Mouse (Mus musculus): ENCODE data around the gene Naa80.
"Not testable (repeated sequence)": the region's sequence is repeated elsewhere in the genome, so short reads cannot be mapped to it uniquely, and the experiment has no call there.

The Naa80 gene

GRCm38 (mm10) chr9:107572327-107572662, 6.4 kb upstream of the Naa80 start:
- DNase-seq (ENCODE audit: low spot score in 2 of 2) = no peak

GRCm38 (mm10) chr9:107573774-107574173, 4.9 kb upstream of the Naa80 start:
- DNase-seq (ENCODE audit: low spot score in 2 of 2) = not testable (repeated sequence)

- DNase-seq (ENCODE audit: low spot score in 2 of 2) = peak; percentile 57 to 83
Observed at GRCm38 (mm10) chr9:107575579-107576356, 2.9 kb upstream of the Naa80 start.

- DNase-seq (ENCODE audit: low spot score in 2 of 2) = peak; percentile 82 to 83
Observed at GRCm38 (mm10) chr9:107576357-107577107, 2.2 kb upstream of the Naa80 start, which contains the start of gene Hyal1. Hyal1 (plus strand) TSS chr9:107576927.

- no peak for DNase-seq (ENCODE audit: low spot score in 2 of 2)
Observed at GRCm38 (mm10) chr9:107577871-107578270, 816 bp upstream of the Naa80 start.

- DNase-seq (ENCODE audit: low spot score in 2 of 2) = no peak
Observed at GRCm38 (mm10) chr9:107579023-107579900, 575 bp downstream of the Naa80 start.

GRCm38 (mm10) chr9:107580501-107581317, 2.0 kb downstream of the Naa80 start, which contains the start of gene Hyal3:
Hyal3 (plus strand) TSS chr9:107580818.
- peak; percentile 82 to 91 for DNase-seq (ENCODE audit: low spot score in 2 of 2)

- no peak for DNase-seq (ENCODE audit: low spot score in 2 of 2)
Observed at GRCm38 (mm10) chr9:107581584-107581983, 2.9 kb downstream of the Naa80 start.

- DNase-seq (ENCODE audit: low spot score in 2 of 2) = no peak
Observed at GRCm38 (mm10) chr9:107582509-107583062, 3.9 kb downstream of the Naa80 start.

GRCm38 (mm10) chr9:107583174-107583573, 4.5 kb downstream of the Naa80 start:
- no peak for DNase-seq (ENCODE audit: low spot score in 2 of 2)

GRCm38 (mm10) chr9:107586504-107586903, 7.8 kb downstream of the Naa80 start:
- DNase-seq (ENCODE audit: low spot score in 2 of 2) = no peak

GRCm38 (mm10) chr9:107586974-107587832, 8.5 kb downstream of the Naa80 start, which contains the start of gene Ifrd2:
Ifrd2 (plus strand) TSS chr9:107587642.
- DNase-seq (ENCODE audit: low spot score in 2 of 2) = peak; percentile 93 to 97

- DNase-seq (ENCODE audit: low spot score in 2 of 2) = no peak
Observed at GRCm38 (mm10) chr9:107587833-107588639, 9.3 kb downstream of the Naa80 start.

- DNase-seq (ENCODE audit: low spot score in 2 of 2) = no peak
Observed at GRCm38 (mm10) chr9:107590058-107590772, 11.5 kb downstream of the Naa80 start.

GRCm38 (mm10) chr9:107590773-107591060, 12.0 kb downstream of the Naa80 start:
- DNase-seq (ENCODE audit: low spot score in 2 of 2) = no peak

- DNase-seq (ENCODE audit: low spot score in 2 of 2) = no peak
Observed at GRCm38 (mm10) chr9:107593101-107593976, 14.7 kb downstream of the Naa80 start.

GRCm38 (mm10) chr9:107594281-107595062, 15.8 kb downstream of the Naa80 start:
- DNase-seq (ENCODE audit: low spot score in 2 of 2) = no peak

All from urinary bladder, adult 18-20 months (tissue).